Mouse (Mus musculus): ENCODE measurements at regions not wholly inside any gene's neighbourhood (a gene's known extent, or its start where the extent isn't known, plus 50 kb on each side); places are given as distances from the start of the nearest gene placed in this dataset.

DNA sequence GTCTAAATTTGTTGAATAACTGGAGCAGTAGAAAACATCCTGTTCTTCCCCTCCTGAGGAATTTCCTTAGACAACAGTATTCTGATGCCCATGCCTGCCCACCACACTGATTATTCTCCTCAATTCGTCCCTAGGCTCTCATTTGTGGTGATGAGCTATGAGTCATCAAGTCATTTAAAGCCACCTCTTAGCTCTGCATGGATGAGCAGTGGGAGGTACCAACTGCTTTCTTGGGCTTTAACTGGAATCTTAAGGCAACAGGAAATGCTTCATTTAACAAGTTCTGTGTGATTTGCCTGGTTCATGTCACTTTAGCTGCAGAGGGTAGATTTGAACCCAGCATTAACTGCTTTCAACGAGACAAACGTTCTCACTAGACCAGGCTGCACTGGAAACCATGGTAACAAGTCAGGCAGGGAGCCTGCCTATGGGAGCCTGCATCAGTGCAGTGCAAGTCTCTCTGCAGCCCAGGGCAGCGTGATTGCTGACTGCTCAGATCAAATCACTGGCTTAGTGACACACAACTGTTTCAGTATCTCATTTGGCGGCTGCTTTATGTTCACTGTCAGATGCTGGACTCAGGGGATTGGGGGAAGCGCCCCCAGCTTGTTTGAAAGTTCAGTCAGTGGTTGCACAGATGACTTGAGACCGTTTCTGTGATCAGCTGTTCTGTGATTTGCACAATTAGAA is 273.5 kb upstream of the Tle4 start:
- no peak for DNase-seq

DNA sequence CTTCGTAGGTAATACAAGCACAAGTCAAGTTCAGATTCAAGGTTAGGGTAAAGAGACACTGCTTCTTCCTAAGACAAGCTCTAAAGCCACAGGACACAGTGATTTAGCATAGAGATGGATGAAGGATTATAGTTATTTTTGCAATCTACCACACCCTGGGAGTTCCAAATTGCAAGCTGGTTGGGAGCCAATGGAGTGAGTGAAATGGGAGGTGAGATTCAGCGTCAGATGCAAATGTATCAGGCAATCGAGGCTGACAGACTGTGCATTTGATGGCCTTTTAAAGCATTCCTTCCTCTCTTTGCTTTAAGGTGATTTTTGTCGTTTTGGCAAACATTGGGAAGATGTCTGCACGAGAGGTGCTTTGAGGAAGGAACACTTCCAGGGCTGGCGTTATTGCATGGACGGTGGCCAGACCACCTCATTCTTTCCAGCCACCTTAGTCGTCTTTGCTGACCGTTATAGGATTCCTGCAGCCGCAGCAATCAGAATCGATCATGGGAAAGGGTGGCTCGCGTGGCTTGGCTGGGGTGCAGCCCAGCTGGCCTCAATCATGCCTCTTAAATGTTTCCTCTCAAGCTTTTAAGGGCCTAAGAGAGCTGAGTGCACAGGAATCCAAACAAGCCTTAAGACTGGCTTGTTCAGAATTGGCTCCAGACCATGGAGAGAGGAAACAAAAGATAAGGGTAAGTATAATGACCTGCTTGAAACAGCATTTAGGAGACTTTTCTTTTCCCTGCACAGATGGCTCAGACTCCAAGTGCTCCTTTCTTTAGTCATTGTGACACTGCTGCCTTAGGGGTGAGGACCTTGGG is 265.0 kb upstream of the Tle4 start:
- no peak for DNase-seq

DNA sequence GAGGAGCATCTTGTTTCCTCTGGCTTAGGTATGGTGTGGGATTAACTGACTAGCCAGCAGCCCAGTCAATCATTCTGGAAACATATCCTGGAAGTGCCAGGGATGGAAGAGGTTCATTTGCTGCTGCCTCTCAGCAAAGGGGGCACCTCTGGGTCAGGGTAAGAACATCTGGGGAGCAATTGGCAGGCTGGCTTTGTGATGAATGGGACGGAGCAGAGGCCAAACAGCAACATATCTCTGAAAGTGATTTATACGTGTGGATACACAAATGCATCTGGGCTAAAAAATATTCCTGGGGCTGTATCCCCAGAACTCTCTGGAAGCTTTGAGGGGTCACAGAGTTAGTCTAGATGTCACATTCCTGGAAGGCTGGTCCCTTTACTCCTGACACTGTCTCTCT is 257.2 kb upstream of the Tle4 start:
- DNase-seq = no peak

DNA sequence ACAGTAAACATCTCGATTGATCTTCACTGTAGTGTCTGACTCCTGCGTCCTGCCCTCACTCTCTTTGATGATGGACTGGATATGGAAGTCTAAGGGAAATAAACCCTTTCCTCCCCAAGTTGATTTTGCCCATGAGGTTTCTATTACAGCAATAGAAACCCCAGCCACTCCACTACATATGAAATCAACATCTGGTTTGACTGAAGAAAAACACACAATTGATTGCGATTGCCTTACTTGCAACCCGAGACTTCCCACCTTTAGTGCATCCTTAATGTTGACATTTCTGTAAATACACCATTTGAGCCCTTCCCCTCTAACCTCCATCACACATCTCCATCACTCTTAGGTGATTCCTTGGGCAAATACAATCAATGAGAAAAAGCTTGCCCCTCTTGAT is 255.6 kb upstream of the Tle4 start:
- DNase-seq = no peak

DNA sequence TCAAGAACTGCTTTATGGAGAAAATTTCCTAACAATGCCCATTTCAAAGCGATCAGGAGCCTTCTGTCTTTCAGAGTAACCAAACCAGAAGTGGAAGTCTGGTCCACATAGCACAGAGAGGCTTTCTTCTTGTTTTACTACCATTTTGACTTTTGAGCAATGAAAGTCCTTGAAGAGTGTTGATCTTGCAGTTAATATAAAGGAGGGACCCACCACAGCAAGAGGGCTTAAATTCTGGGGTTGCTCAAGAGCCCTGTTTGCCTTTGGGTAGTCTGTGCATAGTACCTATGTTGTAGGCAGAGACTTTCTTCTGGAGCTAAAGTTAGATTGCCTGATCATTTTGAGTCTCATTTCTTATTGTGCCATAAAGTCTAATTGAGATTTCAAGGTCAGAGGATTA is 251.7 kb upstream of the Tle4 start:
- DNase-seq = no peak

DNA sequence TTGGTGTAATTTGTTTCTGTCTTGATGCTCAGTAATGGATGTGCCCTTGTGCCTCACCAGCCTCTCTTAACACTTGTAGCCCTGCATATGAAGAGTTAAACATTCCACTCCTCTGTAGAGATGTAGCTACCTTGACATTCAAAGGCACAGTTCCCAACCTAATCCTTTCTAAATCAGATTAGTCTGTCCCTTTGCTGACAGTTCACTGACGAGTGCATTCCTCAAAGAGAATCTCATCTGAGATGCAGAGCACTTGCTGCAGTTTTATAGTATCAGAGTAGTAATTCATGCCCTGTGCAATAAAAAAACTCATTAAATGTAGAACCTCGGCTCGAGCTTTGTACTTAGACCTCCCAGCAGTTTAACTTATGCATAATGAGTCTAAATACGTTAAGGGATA is 249.3 kb upstream of the Tle4 start:
- no peak for DNase-seq

DNA sequence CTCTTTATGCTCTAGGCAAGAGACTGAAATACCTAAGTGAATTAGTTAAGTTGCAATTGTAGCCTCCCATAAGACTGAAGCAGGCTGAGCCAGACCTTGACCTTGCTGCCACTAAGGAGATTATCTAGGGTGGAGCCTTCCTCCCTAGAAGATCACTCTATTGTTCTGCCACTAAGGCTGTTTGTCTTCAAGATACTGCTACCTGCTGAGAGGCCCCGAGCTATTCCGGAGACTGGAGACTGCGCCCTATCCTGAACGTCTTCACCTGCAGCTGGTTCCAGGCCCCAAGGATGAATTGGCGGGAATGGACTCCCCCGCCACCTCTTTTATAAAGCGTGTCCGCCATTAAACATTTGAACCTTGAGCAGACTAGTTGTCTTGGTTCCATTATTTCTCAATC is 237.8 kb upstream of the Tle4 start:
- no peak for DNase-seq

DNA sequence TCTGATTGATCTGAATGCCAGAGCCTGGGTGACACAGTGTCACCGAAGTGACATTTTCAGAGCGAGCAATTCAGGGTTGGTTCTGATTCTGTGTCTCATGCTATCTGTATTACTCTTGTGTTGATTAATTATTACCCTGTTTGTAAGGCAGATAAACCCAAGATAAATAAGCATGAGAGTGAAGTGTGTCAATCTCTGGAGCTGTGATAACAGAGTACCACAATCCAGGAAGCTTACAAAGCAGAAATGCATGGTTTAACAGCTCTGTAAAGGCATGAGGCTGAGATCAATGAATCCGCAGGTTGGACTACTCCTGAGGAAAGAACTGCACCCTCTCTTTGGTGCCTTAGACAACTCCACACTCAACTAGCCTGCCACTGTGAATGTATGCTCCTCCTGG is 218.5 kb upstream of the Tle4 start:
- no peak for DNase-seq

DNA sequence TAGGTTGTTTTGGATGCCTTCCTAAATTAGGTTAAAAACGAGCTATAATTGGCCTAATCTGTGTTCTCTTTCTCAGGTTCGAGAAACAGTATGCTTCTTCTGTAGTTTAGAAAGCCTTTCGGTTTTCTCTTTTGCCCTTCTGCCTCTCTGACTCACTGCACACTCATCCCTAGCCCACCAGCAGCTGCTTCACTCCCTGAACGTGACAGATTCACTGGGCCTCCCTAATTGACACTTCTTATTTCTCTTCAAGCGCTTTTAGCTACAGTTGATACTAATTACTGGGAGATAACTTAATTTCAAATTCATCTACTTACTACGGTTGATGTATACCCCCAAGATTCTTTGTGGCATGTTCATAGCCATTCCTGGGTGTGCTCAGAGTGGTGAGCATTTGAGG is 208.9 kb upstream of the Tle4 start:
- DNase-seq = no peak

DNA sequence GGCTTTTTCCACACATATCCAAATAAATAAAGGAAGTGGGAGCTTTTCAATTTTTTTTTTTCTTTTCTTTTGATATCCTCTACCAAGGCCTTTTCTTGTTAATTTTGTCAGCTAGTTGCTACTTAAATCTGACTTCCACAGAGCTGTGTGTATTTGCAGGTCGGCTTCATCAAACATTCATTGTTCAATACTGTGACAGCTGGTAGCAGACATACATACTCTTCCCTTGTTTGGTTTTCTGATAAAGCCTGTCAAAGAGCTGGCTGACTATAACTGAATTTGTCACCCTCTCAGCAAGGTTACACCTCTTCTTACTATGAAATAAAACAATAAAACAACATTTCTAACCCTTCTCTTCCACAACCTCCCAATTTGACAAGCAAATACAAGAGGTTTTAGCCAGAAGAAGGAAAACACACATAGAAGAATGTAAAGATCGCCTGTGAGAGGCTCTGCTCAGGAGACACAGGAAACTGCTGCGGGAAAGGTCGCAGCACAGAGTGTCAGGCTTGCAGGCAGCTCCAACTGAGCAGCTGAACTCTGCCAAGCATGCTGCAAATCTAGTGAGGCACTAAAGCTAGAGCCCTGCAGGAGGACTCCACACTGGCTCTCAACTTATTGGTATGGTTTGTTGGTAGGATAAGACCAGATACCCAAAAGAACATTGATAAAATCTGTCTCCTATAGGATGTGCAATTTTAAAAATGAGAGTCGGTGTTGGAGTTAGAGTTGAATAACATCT is 205.2 kb upstream of the Tle4 start:
- no peak for DNase-seq

DNA sequence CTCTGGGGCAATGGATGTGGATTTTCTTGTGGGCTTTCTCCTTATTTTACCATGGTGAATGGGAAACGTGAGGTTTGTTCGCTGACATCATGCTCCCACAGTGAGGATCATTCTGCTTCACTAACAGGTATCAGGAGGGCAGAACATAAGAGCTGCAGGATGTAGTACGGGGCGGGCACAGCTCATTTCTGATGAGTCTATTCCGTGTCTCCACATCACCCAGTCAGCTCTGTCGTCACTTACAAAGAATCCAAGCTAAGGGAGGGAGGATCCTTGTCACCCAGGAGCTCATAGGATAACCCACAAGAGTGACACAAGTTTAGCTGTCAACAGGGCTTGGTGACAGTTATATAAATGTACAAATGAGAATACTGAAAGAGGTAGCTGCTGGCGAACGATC is 203.8 kb upstream of the Tle4 start:
- DNase-seq = no peak

DNA sequence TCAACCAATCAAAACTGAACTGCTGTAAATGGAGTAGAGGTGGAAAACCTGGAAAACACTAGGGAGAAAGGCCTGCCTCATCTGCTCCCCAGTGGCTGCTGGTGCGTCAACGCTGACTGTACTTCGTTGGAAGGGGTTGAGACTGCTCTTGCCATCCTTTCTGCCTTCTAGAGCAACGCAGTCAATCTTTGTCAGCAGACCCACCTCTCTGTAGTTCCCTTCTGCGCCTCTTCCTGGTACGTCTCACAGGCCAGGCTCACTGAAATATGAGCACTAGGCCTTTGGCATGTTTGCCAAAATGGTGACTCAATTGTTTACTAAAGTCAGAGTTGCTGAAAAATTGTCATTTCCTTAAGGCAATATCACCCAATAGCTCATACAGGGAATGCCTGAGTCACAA is 201.2 kb upstream of the Tle4 start:
- no peak for DNase-seq

DNA sequence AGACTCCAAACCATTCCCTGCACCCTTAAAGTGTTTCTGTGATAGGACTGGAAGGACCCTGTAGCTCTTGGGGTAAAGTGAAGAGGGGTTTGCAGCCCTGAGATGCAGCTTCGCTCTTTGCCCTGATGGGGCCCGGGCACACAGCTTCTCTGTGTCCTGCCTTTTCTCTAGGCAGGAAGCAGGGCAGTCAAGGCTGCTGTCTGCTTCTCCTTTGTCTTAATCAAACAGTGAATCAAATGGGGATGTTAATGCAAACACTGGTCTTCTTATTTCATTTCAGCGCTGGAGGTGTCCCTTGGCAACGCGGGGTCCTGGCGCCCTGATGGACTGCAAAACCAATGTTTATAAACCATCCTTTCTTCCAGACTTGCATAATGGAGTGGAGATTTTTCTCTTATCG is 200.6 kb upstream of the Tle4 start:
- no peak for DNase-seq

DNA sequence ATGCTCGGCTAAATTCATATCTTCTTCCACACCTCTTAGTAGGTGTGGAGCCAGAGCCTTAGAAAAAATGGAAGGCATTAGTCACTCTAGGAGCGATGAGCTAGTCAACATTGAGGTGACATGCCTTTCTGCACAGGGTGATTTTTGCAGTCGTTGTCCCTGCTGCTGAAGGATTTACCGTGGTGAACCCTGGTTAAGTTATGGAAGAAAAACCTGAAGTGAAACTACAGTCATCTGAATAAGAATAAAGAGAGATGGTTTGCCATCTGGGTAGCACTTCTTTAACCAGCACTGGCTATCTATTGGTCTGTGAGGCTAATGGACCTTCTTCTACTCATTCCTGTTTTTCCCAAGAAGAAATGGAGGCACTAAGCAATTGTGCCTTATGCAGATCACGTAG is 198.1 kb upstream of the Tle4 start:
- DNase-seq = no peak

DNA sequence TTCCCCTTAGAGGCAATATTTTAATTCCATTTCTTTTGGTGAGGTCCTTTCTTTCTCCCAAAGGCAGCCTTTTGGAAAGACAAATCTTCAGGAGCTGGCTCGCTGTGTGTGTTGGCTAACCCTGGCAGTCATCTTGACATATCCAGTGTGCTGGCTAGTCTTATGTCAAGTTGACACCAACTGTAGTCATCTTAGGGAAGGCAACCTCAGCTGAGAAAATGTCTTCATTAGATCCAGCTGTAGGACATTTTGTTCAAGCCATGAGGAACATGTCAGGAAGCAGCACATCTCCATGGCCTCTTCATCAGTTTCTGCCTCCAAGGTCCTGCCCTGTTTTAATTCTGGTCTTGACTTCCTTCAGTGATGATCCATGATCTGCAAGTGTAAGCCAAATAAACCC is 192.1 kb upstream of the Tle4 start:
- no peak for DNase-seq

DNA sequence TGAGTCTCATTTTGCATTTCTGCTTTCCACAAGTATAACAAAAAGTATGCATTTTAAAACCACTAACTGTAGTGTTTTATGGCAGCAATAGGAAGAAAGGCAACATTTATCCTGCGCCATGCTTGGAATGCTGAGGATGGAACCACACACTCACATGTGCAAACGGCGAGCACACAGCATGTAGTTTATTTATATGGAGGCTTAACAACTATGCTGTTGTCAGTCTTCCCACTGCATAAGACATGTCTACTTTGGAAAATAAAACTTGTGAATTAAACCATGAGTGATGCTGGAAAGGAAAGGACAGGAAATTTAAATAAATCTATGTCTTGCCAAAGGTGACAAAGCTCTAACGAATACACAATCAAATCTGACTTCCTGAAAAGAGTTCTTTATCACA is 190.8 kb upstream of the Tle4 start:
- no peak for DNase-seq

DNA sequence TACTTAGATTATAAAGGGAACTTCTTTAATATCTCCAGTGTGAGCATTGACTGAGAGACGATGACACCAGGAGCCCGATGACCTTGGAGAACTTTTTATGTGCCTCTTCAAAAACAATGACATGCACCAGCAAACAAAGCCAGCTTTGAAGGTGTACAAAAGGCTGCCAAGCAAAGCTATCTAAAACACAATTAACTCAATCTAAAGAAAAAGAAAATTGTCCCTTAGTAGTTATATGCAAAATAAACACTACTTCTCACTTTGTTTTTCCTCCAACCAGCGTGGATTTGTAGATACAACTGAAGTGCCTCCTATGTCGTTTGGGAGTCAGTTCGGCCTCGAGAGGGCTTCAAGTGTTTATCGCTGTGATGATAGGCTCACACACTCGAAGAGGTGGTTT is 189.0 kb upstream of the Tle4 start:
- no peak for DNase-seq

DNA sequence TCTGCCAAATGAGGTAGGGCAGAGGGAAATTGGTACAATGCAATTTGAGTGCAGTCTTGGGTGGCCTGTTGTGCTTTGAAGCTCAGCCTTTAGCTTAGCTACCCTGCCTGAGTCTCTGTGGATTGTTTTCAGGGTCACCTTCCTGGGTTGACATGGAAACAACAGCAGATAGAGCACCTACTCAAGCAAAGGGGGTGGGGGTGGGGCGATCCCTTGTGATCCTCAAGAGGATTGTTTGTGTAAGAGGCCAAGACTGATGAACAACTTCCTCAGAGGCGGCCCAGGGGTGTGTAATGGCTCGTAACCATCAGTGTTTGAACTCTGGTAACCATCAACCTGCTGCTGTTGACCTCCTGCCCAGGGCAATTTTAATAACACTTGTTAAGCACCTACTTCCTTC is 187.8 kb upstream of the Tle4 start:
- no peak for DNase-seq

DNA sequence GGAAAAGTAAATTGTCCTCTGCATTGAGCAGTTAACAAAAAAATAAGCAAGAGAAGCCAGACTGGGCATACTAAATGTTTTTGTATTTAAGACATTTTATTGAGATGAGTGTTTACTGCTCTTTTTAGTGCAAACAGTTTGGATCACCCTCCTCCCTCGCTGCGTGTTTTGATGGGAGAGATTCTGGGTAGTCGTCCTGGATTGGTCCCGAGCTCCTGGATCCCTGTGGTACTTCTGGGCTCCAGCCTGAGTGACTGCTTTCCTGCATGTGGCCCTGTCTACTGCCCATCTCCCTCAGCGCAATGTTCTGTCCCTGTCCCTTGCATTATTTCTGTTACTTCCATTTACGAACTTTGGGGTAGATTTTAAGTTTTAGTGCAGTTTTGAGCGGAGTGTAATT is 179.9 kb upstream of the Tle4 start:
- no peak for DNase-seq

DNA sequence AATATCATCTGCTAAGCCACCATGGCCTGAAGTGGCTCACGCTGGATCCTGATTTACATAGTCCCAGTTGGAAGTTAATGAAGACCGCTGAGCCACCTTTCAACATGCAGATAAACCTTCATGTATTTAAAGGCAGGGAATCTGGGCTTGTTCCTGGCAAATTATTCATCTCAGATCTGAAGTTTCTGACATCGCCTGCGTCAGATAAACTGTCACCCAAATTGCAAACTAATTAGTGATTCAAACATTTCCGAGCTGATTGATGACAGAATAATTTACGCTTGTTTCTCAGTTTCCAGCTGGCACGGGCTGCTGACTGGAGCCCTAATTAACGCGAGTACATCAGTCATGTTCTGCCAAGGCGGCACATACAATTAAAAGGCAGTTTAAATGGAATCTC is 179.3 kb upstream of the Tle4 start:
- DNase-seq = no peak

DNA sequence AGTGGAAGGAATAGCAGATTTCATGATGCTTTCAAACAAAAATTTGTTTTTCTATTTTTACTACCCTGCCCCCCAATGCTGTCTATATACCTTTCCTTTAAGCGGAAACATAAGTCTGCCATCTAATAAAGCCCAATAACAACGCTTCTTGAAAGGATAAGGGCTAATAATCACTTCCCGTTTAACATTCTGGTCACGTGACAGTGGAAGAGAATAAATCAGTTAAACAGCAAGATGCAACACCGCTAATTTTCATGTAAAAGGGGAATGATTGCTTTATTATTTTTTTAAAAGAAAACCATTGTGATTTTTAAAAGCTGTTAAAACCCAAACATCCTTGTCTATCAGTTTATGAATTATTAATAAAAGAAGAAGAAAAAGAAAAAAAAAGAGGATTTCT is 178.9 kb upstream of the Tle4 start:
- no peak for DNase-seq

DNA sequence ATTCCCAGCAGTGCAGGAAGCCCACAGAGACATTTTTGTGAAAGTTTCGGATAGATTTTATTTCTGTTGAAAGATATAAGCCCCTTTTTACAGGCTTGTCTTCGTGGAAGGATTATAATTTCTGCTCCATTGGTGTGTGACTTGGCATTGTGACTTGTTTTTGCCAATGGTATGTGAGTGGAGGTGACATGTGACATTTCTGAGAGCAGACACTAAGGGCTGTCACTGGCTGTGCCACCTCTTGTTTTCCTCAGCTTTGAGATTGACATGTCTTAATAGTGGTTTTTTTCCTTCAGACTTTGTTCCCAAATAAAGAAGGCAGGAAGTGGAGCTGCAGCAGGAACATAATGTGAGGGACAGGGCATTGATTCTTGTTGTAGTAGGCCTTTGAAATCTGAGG is 174.9 kb upstream of the Tle4 start:
- DNase-seq = no peak

DNA sequence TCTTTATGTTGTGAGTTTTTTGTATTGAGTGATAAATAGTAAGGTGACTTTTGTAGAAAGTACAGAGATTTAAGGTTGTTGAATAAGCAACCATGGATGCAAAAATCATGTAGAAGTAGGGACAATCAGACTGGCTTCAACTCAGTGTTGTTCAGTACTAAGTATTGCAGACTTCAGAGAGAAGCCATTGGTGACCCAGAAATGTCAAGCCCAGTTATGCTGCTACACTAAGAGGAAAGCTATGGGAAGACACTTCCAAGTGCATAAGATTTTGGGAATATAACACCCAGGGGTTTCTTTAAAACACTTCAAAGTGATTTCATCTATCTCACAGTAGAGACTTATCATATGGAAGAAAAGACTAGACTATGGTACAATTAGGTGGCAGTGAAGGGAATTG is 154.8 kb upstream of the Tle4 start:
- no peak for DNase-seq

DNA sequence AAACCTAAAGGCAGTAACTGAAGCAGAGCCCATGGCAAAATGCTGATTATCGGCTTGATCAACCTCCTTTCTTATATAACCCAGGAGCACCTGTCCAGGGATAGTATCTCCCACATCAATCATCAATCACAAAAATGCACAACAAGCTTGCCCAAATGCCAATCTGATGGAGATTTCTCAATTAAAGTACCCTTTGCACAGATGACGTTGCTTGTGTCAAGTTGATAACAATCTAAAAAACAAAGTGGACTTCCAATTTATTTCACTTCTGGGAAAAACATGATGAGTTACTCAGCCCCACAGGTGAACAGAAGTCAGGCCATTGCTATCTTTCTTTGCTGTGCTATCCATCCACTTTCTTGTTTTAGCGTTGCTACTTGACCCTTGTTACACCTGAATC is 144.5 kb upstream of the Tle4 start:
- no peak for DNase-seq
